Mouse (Mus musculus) left cerebral cortex, postnatal 36 days (tissue): ENCODE measurements around the gene Gm9745. TPM values are rescaled to one million over a fixed set of nuclear protein-coding genes. Genes with fewer than 3 reads are reported as not detected.
"Not testable (repeated sequence)": the region's sequence is repeated elsewhere in the genome, so short reads cannot be mapped to it uniquely, and the experiment has no call there.

Experiments
- DNase-seq, 2 experiments: peaks; one replicate each; pipeline ENCODE4 v3.0.0; 2021 to 2022; ENCODE audit warnings: low spot score in 2 of 2, mixed read lengths in 1 of 2
- intact Hi-C: fragments of 180-260 bp; cut with DNase I; formaldehyde crosslinking; loops from one replicate; pipeline ENCODE4 v1.15.1; 2025
- total RNA-seq, 2 experiments: library from RNA; stranded (reverse); gene quantifications; 2 replicates each; pipeline ENCODE4 v1.2.3; 2021

Gene Gm9745
- total RNA-seq, result under 1 TPM in 1 of 2 experiments, not detected in 1; 0.59 TPM

GRCm38 (mm10) chr13:8948131-8948530, at the start of gene Gm9745:
TSS of gene Gm9745 (minus strand) at chr13:8948231.
- DNase-seq, intact Hi-C loops: not testable (repeated sequence)

GRCm38 (mm10) chr13:8997221-8997620, 49.2 kb upstream of the Gm9745 start:
- DNase-seq, result not testable (repeated sequence)
- intact Hi-C loops, result loop anchor here (5.0 to 10.0 kb wide), 2 partner anchors 65 to 112 kb away; partner anchors contain the start of gene Idi1

- intact Hi-C loops, result loop anchor here (1.0 to 10.0 kb wide), 3 partner anchors 66 to 111 kb away; partner anchors contain the start of genes Idi1 and Larp4b
These were observed 48.2 kb upstream of the Gm9745 start, which contains the start of gene Gtpbp4 for GRCm38 (mm10) chr13:8995990-8996786. TSS of gene Gtpbp4 (minus strand) at chr13:8996083.

GRCm38 (mm10) chr13:8995159-8995989, 47.3 kb upstream of the Gm9745 start:
- intact Hi-C loops, result loop anchor here (5.0 to 10.0 kb wide), 2 partner anchors 67 to 111 kb away; partner anchors contain the start of gene Idi1
- DNase-seq, result no peak

More at GRCm38 (mm10) chr13:8995990-8996786, 48.2 kb upstream of the Gm9745 start, which contains the start of gene Gtpbp4:
- peak; percentile 97 for DNase-seq

- DNase-seq, result no peak
- intact Hi-C loops, result loop anchor here (10.0 kb wide), 1 partner anchor 107 kb away; the partner anchor contains the start of gene Idi1
These were observed 44.2 kb upstream of the Gm9745 start for GRCm38 (mm10) chr13:8992231-8992630.

GRCm38 (mm10) chr13:8972972-8973371, 24.9 kb upstream of the Gm9745 start:
- intact Hi-C loops, result no loop called here
- no peak for DNase-seq

- intact Hi-C loops, result no loop called here
- DNase-seq, result no peak
These were observed 24.3 kb upstream of the Gm9745 start for GRCm38 (mm10) chr13:8972369-8972768.

- DNase-seq, result no peak
- intact Hi-C loops, result no loop called here
These were observed 19.7 kb upstream of the Gm9745 start for GRCm38 (mm10) chr13:8967742-8968141.

GRCm38 (mm10) chr13:8965224-8965623, 17.2 kb upstream of the Gm9745 start:
- DNase-seq, result no peak
- intact Hi-C loops, result no loop called here

- DNase-seq, intact Hi-C loops: not testable (repeated sequence)
These were observed 14.2 kb upstream of the Gm9745 start for GRCm38 (mm10) chr13:8962266-8962665.

GRCm38 (mm10) chr13:8961128-8961888, 13.3 kb upstream of the Gm9745 start:
- intact Hi-C loops, DNase-seq: not testable (repeated sequence)

- DNase-seq, intact Hi-C loops: not testable (repeated sequence)
These were observed 11.5 kb upstream of the Gm9745 start for GRCm38 (mm10) chr13:8959554-8959953.

GRCm38 (mm10) chr13:8959058-8959457, 11.0 kb upstream of the Gm9745 start:
- DNase-seq, intact Hi-C loops: not testable (repeated sequence)

- DNase-seq, intact Hi-C loops: not testable (repeated sequence)
These were observed 8.8 kb upstream of the Gm9745 start for GRCm38 (mm10) chr13:8956873-8957272.

GRCm38 (mm10) chr13:8955127-8955526, 7.1 kb upstream of the Gm9745 start:
- DNase-seq, intact Hi-C loops: not testable (repeated sequence)

- intact Hi-C loops, DNase-seq: not testable (repeated sequence)
These were observed 4.5 kb upstream of the Gm9745 start, which contains the start of gene Idi2 for GRCm38 (mm10) chr13:8952563-8952962. TSS of gene Idi2 (plus strand) at chr13:8952863.

- intact Hi-C loops, DNase-seq: not testable (repeated sequence)
These were observed 4.2 kb downstream of the Gm9745 start for GRCm38 (mm10) chr13:8943828-8944227.

GRCm38 (mm10) chr13:8941701-8942100, 6.3 kb downstream of the Gm9745 start:
- intact Hi-C loops, DNase-seq: not testable (repeated sequence)

GRCm38 (mm10) chr13:8941110-8941509, 6.9 kb downstream of the Gm9745 start:
- DNase-seq, result not testable (repeated sequence)

More at GRCm38 (mm10) chr13:8941110-8941509, 6.9 kb downstream of the Gm9745 start:
- intact Hi-C loops, result not testable (repeated sequence)
